Mouse (Mus musculus) heart, embryonic 12.5 days (tissue): ENCODE results near the gene Pole4. TPM values are rescaled to one million over a fixed set of nuclear protein-coding genes. Genes with fewer than 3 reads are reported as not detected.
A peak's percentile ranks its signal among the peaks of the same experiment; 100 is the strongest.

Source experiments
- ATAC-seq: fragments of 200-750 bp; cut with Nextera tagmentation; 2 replicates; pipeline ENCODE4 v1.8.0; 2017; ENCODE audit warnings: moderate TSS enrichment, moderate library complexity; ENCODE audit not compliant: insufficient number of reproducible peaks, low FRiP score
- H3K27ac ChIP-seq: fragments of 300-500 bp; sonication (generic); 2 replicates; pipeline ENCODE4 v1.5.1; 2016; ENCODE audit warnings: mild to moderate bottlenecking, moderate library complexity; ENCODE audit not compliant: poor library complexity, severe bottlenecking
- H3K27me3 ChIP-seq: fragments of 300-500 bp; sonication (generic); replicated peaks from 2 replicates; pipeline ENCODE4 v1.6.1; 2016; ENCODE audit warnings: mild to moderate bottlenecking, moderate library complexity
- H3K36me3 ChIP-seq: fragments of 300-500 bp; sonication (generic); 2 replicates; pipeline ENCODE4 v1.6.1; 2016; ENCODE audit warnings: mild to moderate bottlenecking, moderate library complexity
- H3K4me1 ChIP-seq: fragments of 300-500 bp; sonication (generic); replicated peaks from 2 replicates; pipeline ENCODE4 v1.6.1; 2016; ENCODE audit warnings: mild to moderate bottlenecking
- H3K4me2 ChIP-seq: fragments of 300-500 bp; sonication (generic); 2 replicates; pipeline ENCODE4 v1.6.1; 2016; ENCODE audit warnings: mild to moderate bottlenecking, moderate library complexity
- H3K4me3 ChIP-seq: fragments of 300-500 bp; sonication (generic); 2 replicates; pipeline ENCODE4 v1.5.1; 2016; ENCODE audit warnings: mild to moderate bottlenecking
- H3K9ac ChIP-seq: fragments of 300-500 bp; sonication (generic); 2 replicates; pipeline ENCODE4 v1.6.1; 2016; ENCODE audit warnings: mild to moderate bottlenecking, moderate library complexity
- H3K9me3 ChIP-seq: fragments of 300-500 bp; sonication (generic); replicated peaks from 2 replicates; pipeline ENCODE4 v1.6.1; 2016; ENCODE audit warnings: mild to moderate bottlenecking, moderate library complexity
- WGBS: fragments of 180-500 bp; shearing (Covaris S2); methylation state at CpG from one replicate; pipeline ENCODE4 v1.1.7; 2016; 5-methylcytosine and 5-hydroxymethylcytosine counted together
- polyA plus RNA-seq: library from polyadenylated mRNA; unstranded; fragments of >200 nt; fragmentation: Nextera tagmentation; extraction: Ambion mirVana; gene quantifications from 2 replicates; pipeline ENCODE4 v1.2.1, GENCODE M21; 2016

The Pole4 gene
- polyA plus RNA-seq, 1 experiment from 2014 or later: 112 TPM

- H3K27me3 ChIP-seq: no peaks in the 10 kb centered on the region
- no peaks in the 10 kb centered on the region for H3K9me3 ChIP-seq
- peaks cover 3% of the 10 kb centered on the region for H3K4me1 ChIP-seq
- peaks cover 70% of the 10 kb centered on the region for H3K36me3 ChIP-seq
- H3K9ac ChIP-seq: 0 out of 2 replicates have a peak overlapping the region, but pooled peaks have one; percentile 8
- H3K4me2 ChIP-seq: no peak overlapping the region
- peak overlapping the region; percentile 18 for H3K27ac ChIP-seq
- WGBS: 47% methylated on average over 8 of the region's 8 CpGs
- no peak for ATAC-seq
- no peak overlapping the region for H3K4me3 ChIP-seq
Observed at GRCm38 (mm10) chr6:82740868-82741517, 35.8 kb upstream of the Pole4 start.

GRCm38 (mm10) chr6:82740269-82740668 lies 35.1 kb upstream of the Pole4 start:
- H3K9ac ChIP-seq: no peak overlapping the region
- H3K9me3 ChIP-seq: no peaks in the 10 kb centered on the region
- no peak overlapping the region for H3K4me3 ChIP-seq
- H3K4me2 ChIP-seq: peak overlapping the region; percentile 18; the same call in 1 of the 2 replicates
- no peaks in the 10 kb centered on the region for H3K27me3 ChIP-seq
- 0 out of 2 replicates have a peak, but pooled peaks have one; percentile 12 for ATAC-seq
- WGBS: 27% methylated on average over 6 of the region's 6 CpGs
- H3K36me3 ChIP-seq: peaks cover 76% of the 10 kb centered on the region
- peaks cover 3% of the 10 kb centered on the region for H3K4me1 ChIP-seq
- peak overlapping the region; percentile 18; the same call in 1 of the 2 replicates for H3K27ac ChIP-seq

DNA sequence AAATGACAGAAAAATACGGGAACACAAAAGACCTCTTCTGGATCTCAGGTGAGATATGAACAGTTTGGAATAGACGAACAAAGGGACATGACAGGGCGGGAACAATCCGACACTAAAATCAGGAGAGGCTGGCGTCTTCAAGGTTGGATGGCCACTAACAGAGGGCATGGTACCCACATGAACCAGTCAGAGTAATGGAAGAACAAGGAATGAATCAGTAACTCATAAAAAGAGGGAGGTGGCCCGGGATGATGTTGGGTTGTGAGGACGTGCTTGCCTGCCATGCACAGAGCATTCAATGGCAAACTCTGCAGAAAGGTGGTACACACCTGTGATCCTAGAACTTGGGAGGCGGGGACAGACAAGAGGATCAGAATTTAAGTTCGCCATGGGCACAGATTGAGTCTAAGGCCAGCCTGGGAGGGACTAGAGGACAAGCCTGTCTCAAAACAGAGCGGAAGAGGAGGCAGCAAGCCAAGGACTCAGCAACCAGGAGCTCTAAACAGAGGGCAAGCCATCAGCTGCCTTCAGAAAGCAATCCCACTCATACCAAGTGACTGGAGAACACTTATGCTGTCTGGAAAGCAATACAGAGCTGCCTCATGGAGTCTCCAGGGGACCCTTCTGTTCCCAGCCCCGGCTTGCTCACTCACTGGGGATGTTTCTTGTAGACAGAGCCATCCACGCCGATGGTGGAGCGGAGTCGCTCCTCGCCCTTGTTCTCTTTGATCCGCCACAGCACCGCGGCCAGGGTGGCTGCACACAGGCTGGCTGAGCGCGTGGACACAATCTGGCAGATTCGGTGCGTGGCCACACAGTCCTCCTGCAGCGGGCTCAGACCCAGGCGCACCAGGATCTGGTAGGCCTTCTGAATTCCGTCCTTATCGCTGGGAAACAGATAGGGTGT lies 32.7 kb upstream of the Pole4 start:
- Histone ChIP-seq H3K4me2 (no peak overlapping the region), H3K36me3 (peaks cover 75% of the 10 kb centered on the region), H3K4me1 (peaks cover 3% of the 10 kb centered on the region), H3K27ac (no peak overlapping the region), H3K27me3 (no peaks in the 10 kb centered on the region), H3K9me3 (no peaks in the 10 kb centered on the region), H3K9ac (no peak overlapping the region; the same call in 1 of the 2 replicates), H3K4me3 (no peak overlapping the region)
- 87% methylated on average over 27 of the region's 27 CpGs for WGBS
- no peak for ATAC-seq

- WGBS: 81% methylated on average over 25 of the region's 25 CpGs
- Histone ChIP-seq H3K9me3 (no peaks in the 10 kb centered on the region), H3K27ac (no peak overlapping the region), H3K36me3 (peaks cover 70% of the 10 kb centered on the region), H3K27me3 (no peaks in the 10 kb centered on the region), H3K9ac (no peak overlapping the region), H3K4me3 (no peak overlapping the region), H3K4me1 (peaks cover 3% of the 10 kb centered on the region), H3K4me2 (no peak overlapping the region)
- ATAC-seq: no peak
Observed at GRCm38 (mm10) chr6:82736626-82737600, 31.7 kb upstream of the Pole4 start.

- Histone ChIP-seq H3K9me3 (no peaks in the 10 kb centered on the region), H3K4me2 (no peak overlapping the region), H3K9ac (no peak overlapping the region), H3K4me3 (no peak overlapping the region), H3K27me3 (no peaks in the 10 kb centered on the region), H3K27ac (no peak overlapping the region), H3K36me3 (peaks cover 86% of the 10 kb centered on the region), H3K4me1 (peaks cover 1% of the 10 kb centered on the region; the same call in 1 of the 2 replicates)
- ATAC-seq: no peak
- WGBS: 83% methylated on average over 7 of the region's 7 CpGs
Observed at GRCm38 (mm10) chr6:82735347-82735746, 30.2 kb upstream of the Pole4 start.

GRCm38 (mm10) chr6:82728635-82729034 lies 23.5 kb upstream of the Pole4 start:
- Histone ChIP-seq H3K27me3 (no peaks in the 10 kb centered on the region), H3K4me1 (peaks cover 27% of the 10 kb centered on the region), H3K9me3 (no peaks in the 10 kb centered on the region), H3K9ac (no peak overlapping the region), H3K27ac (peak overlapping the region; percentile 52; the same call in 1 of the 2 replicates), H3K36me3 (peaks cover 84% of the 10 kb centered on the region), H3K4me3 (no peak overlapping the region), H3K4me2 (no peak overlapping the region)
- ATAC-seq: peak; percentile 60; the same call in 1 of the 2 replicates
- WGBS: 62% methylated on average over 21 of the region's 21 CpGs

GRCm38 (mm10) chr6:82727206-82727605 lies 22.0 kb upstream of the Pole4 start:
- Histone ChIP-seq H3K27me3 (no peaks in the 10 kb centered on the region), H3K36me3 (peaks cover 77% of the 10 kb centered on the region), H3K9ac (no peak overlapping the region), H3K27ac (no peak overlapping the region), H3K9me3 (no peaks in the 10 kb centered on the region), H3K4me1 (peaks cover 41% of the 10 kb centered on the region), H3K4me3 (no peak overlapping the region), H3K4me2 (no peak overlapping the region)
- ATAC-seq: no peak
- 86% methylated on average over 13 of the region's 13 CpGs for WGBS

GRCm38 (mm10) chr6:82723321-82723720 lies 18.2 kb upstream of the Pole4 start:
- peaks cover 38% of the 10 kb centered on the region for H3K36me3 ChIP-seq
- H3K9me3 ChIP-seq: no peaks in the 10 kb centered on the region
- peaks cover 35% of the 10 kb centered on the region for H3K4me1 ChIP-seq
- no peak overlapping the region for H3K4me3 ChIP-seq
- no peaks in the 10 kb centered on the region for H3K27me3 ChIP-seq
- WGBS: 38% methylated on average over 5 of the region's 5 CpGs
- H3K27ac ChIP-seq: peak overlapping the region; percentile 81
- ATAC-seq: peak; percentile 47; the same call in 1 of the 2 replicates
- peak overlapping the region; percentile 32 for H3K4me2 ChIP-seq
- peak overlapping the region; percentile 47 for H3K9ac ChIP-seq

- no peaks in the 10 kb centered on the region; the same call in 1 of the 2 replicates for H3K9me3 ChIP-seq
- H3K4me3 ChIP-seq: no peak overlapping the region
- H3K9ac ChIP-seq: no peak overlapping the region
- no peak for ATAC-seq
- H3K27ac ChIP-seq: no peak overlapping the region
- H3K36me3 ChIP-seq: no peaks in the 10 kb centered on the region
- no peaks in the 10 kb centered on the region for H3K27me3 ChIP-seq
- H3K4me1 ChIP-seq: peaks cover 1% of the 10 kb centered on the region; the same call in 1 of the 2 replicates
- 76% methylated on average over 4 of the region's 4 CpGs for WGBS
- H3K4me2 ChIP-seq: no peak overlapping the region
Observed at GRCm38 (mm10) chr6:82716126-82716525, 11.0 kb upstream of the Pole4 start.

GRCm38 (mm10) chr6:82715653-82716052 lies 10.5 kb upstream of the Pole4 start:
- Histone ChIP-seq H3K27ac (no peak overlapping the region), H3K4me1 (no peaks in the 10 kb centered on the region), H3K27me3 (no peaks in the 10 kb centered on the region), H3K4me3 (no peak overlapping the region), H3K9me3 (no peaks in the 10 kb centered on the region; the same call in 1 of the 2 replicates), H3K36me3 (no peaks in the 10 kb centered on the region), H3K4me2 (no peak overlapping the region), H3K9ac (no peak overlapping the region)
- no peak for ATAC-seq
- WGBS: 83% methylated on average over 3 of the region's 3 CpGs
